Mouse (Mus musculus): ENCODE measurements around the gene Dynlt1b. TPM values are rescaled to one million over a fixed set of nuclear protein-coding genes. Genes with fewer than 3 reads are reported as not detected.
"Not testable (repeated sequence)": the region's sequence is repeated elsewhere in the genome, so short reads cannot be mapped to it uniquely, and the experiment has no call there.

Dynlt1b gene
- polyA plus RNA-seq, 1 experiment = 232 TPM

GRCm38 (mm10) chr17:6470671-6471070 lies 40.8 kb downstream of the Dynlt1b start:
- not testable (repeated sequence) for H3K4me3 ChIP-seq (ENCODE audit: insufficient read depth, poor library complexity, severe bottlenecking); H3K36me3 ChIP-seq (ENCODE audit: control insufficient read depth, insufficient read depth); H3ac ChIP-seq (ENCODE audit: control insufficient read depth, insufficient read length, low read depth); H3K27me3 ChIP-seq (ENCODE audit: control insufficient read depth, insufficient read depth, insufficient read length); H3K79me3 ChIP-seq (ENCODE audit: low read depth)
- peaks cover 35% of the 10 kb centered on the region for H3K79me2 ChIP-seq (ENCODE audit: control insufficient read depth, insufficient read depth)

- peak; percentile 11 for TF ChIP-seq CEBPB (IDR thresholded peaks at IDR 0.05; ENCODE audit: low read depth)
- H3K4me3 ChIP-seq (ENCODE audit: insufficient read depth, poor library complexity, severe bottlenecking); H3K27me3 ChIP-seq (ENCODE audit: control insufficient read depth, insufficient read depth, insufficient read length); H3K36me3 ChIP-seq (ENCODE audit: control insufficient read depth, insufficient read depth); H3K79me3 ChIP-seq (ENCODE audit: low read depth); H3ac ChIP-seq (ENCODE audit: control insufficient read depth, insufficient read length, low read depth): not testable (repeated sequence)
- peaks cover 37% of the 10 kb centered on the region for H3K79me2 ChIP-seq (ENCODE audit: control insufficient read depth, insufficient read depth)
Observed at GRCm38 (mm10) chr17:6475270-6475669, 45.4 kb downstream of the Dynlt1b start.

- Histone ChIP-seq H3K79me2 (ENCODE audit: control insufficient read depth, insufficient read depth) (peaks cover 37% of the 10 kb centered on the region), H3K4me3 (ENCODE audit: insufficient read depth, poor library complexity, severe bottlenecking) (peak overlapping the region; percentile 59)
- H3ac ChIP-seq (ENCODE audit: control insufficient read depth, insufficient read length, low read depth); H3K36me3 ChIP-seq (ENCODE audit: control insufficient read depth, insufficient read depth); H3K27me3 ChIP-seq (ENCODE audit: control insufficient read depth, insufficient read depth, insufficient read length); H3K79me3 ChIP-seq (ENCODE audit: low read depth): not testable (repeated sequence)
Observed at GRCm38 (mm10) chr17:6475913-6476312, 46.0 kb downstream of the Dynlt1b start.

GRCm38 (mm10) chr17:6476495-6476947 lies 46.6 kb downstream of the Dynlt1b start:
- Histone ChIP-seq H3K79me2 (ENCODE audit: control insufficient read depth, insufficient read depth) (peaks cover 37% of the 10 kb centered on the region), H3ac (ENCODE audit: control insufficient read depth, insufficient read length, low read depth) (peak overlapping the region; percentile 73), H3K4me3 (ENCODE audit: insufficient read depth, poor library complexity, severe bottlenecking) (peak overlapping the region; percentile 59)
- H3K36me3 ChIP-seq (ENCODE audit: control insufficient read depth, insufficient read depth); H3K79me3 ChIP-seq (ENCODE audit: low read depth); H3K27me3 ChIP-seq (ENCODE audit: control insufficient read depth, insufficient read depth, insufficient read length): not testable (repeated sequence)
- TF ChIP-seq MYOD1 (IDR thresholded peaks at IDR 0.05; ENCODE audit: control insufficient read depth, insufficient read length, low read depth) (peak; percentile 50), MAX (IDR thresholded peaks at IDR 0.05) (peak; percentile 61)

- TF ChIP-seq USF1 (IDR thresholded peaks at IDR 0.05; ENCODE audit: low read depth) = peak; percentile 84
- H3K27me3 ChIP-seq (ENCODE audit: control insufficient read depth, insufficient read depth, insufficient read length); H3K79me3 ChIP-seq (ENCODE audit: low read depth); H3K36me3 ChIP-seq (ENCODE audit: control insufficient read depth, insufficient read depth): not testable (repeated sequence)
- peak overlapping the region; percentile 59 for H3K4me3 ChIP-seq (ENCODE audit: insufficient read depth, poor library complexity, severe bottlenecking)
- H3ac ChIP-seq (ENCODE audit: control insufficient read depth, insufficient read length, low read depth) = peak overlapping the region; percentile 64
- H3K79me2 ChIP-seq (ENCODE audit: control insufficient read depth, insufficient read depth) = peaks cover 37% of the 10 kb centered on the region
Observed at GRCm38 (mm10) chr17:6477026-6477425, 47.1 kb downstream of the Dynlt1b start.

- H3ac ChIP-seq (ENCODE audit: control insufficient read depth, insufficient read length, low read depth); H3K79me2 ChIP-seq (ENCODE audit: control insufficient read depth, insufficient read depth); H3K79me3 ChIP-seq (ENCODE audit: low read depth); H3K27me3 ChIP-seq (ENCODE audit: control insufficient read depth, insufficient read depth, insufficient read length); H3K36me3 ChIP-seq (ENCODE audit: control insufficient read depth, insufficient read depth); H3K4me3 ChIP-seq (ENCODE audit: insufficient read depth, poor library complexity, severe bottlenecking): not testable (repeated sequence)
Observed at GRCm38 (mm10) chr17:6480855-6481589, 51.1 kb downstream of the Dynlt1b start.

- H3K36me3 ChIP-seq (ENCODE audit: control insufficient read depth, insufficient read depth); H3K79me2 ChIP-seq (ENCODE audit: control insufficient read depth, insufficient read depth); H3K4me3 ChIP-seq (ENCODE audit: insufficient read depth, poor library complexity, severe bottlenecking); H3K27me3 ChIP-seq (ENCODE audit: control insufficient read depth, insufficient read depth, insufficient read length); H3ac ChIP-seq (ENCODE audit: control insufficient read depth, insufficient read length, low read depth); H3K79me3 ChIP-seq (ENCODE audit: low read depth): not testable (repeated sequence)
Observed at GRCm38 (mm10) chr17:6481590-6481963, 51.7 kb downstream of the Dynlt1b start.

- not testable (repeated sequence) for H3ac ChIP-seq (ENCODE audit: control insufficient read depth, insufficient read length, low read depth); H3K36me3 ChIP-seq (ENCODE audit: control insufficient read depth, insufficient read depth); H3K79me3 ChIP-seq (ENCODE audit: low read depth); H3K27me3 ChIP-seq (ENCODE audit: control insufficient read depth, insufficient read depth, insufficient read length); H3K79me2 ChIP-seq (ENCODE audit: control insufficient read depth, insufficient read depth); H3K4me3 ChIP-seq (ENCODE audit: insufficient read depth, poor library complexity, severe bottlenecking)
Observed at GRCm38 (mm10) chr17:6482248-6482647, 52.3 kb downstream of the Dynlt1b start.

Other genes with a start within 250 kb of the Dynlt1b start
- 7.1 TPM for gene Tmem181a, start 173.3 kb upstream of the Dynlt1b start, polyA plus RNA-seq (2012; fragmentation: generic; extraction: Trizol)
- gene Dynlt1a, start 112.6 kb upstream of the Dynlt1b start, polyA plus RNA-seq (2012; fragmentation: generic; extraction: Trizol) = 9.6 TPM
- gene Dynlt1c, start 171.6 kb downstream of the Dynlt1b start, polyA plus RNA-seq (2012; fragmentation: generic; extraction: Trizol) = 12.6 TPM
- gene Dynlt1f, start 225.8 kb downstream of the Dynlt1b start, polyA plus RNA-seq (2012; fragmentation: generic; extraction: Trizol) = 275 TPM
- gene Sytl3, start 229.0 kb downstream of the Dynlt1b start, polyA plus RNA-seq (2012; fragmentation: generic; extraction: Trizol) = 0.14 TPM